Mouse (Mus musculus): ENCODE measurements around the gene Heg1. TPM values are rescaled to one million over a fixed set of nuclear protein-coding genes. Genes with fewer than 3 reads are reported as not detected.
A peak's percentile ranks its signal among the peaks of the same experiment; 100 is the strongest.

Gene Heg1
- polyA plus RNA-seq, 1 experiment from 2014 or later = 21.3 TPM

GRCm38 (mm10) chr16:33668448-33668847, 15.7 kb upstream of the Heg1 start:
- H3K4me2 ChIP-seq = no peak overlapping the region
- H3K9me3 ChIP-seq (replicated peaks) = no peaks in the 10 kb centered on the region
- 88% methylated on average over 2 of the region's 2 CpGs for WGBS
- no peaks in the 10 kb centered on the region for H3K36me3 ChIP-seq (ENCODE audit: poor library complexity, severe bottlenecking)
- no peak overlapping the region for H3K9ac ChIP-seq
- peaks cover 4% of the 10 kb centered on the region for H3K4me1 ChIP-seq
- no peaks in the 10 kb centered on the region for H3K27me3 ChIP-seq
- ATAC-seq = no peak
- no peak overlapping the region for H3K27ac ChIP-seq
- no peak overlapping the region for H3K4me3 ChIP-seq

GRCm38 (mm10) chr16:33669072-33669471, 15.1 kb upstream of the Heg1 start:
- Histone ChIP-seq H3K4me1 (peaks cover 9% of the 10 kb centered on the region), H3K27ac (no peak overlapping the region), H3K27me3 (no peaks in the 10 kb centered on the region), H3K9me3 (replicated peaks) (no peaks in the 10 kb centered on the region), H3K9ac (no peak overlapping the region), H3K36me3 (ENCODE audit: poor library complexity, severe bottlenecking) (no peaks in the 10 kb centered on the region), H3K4me3 (no peak overlapping the region), H3K4me2 (no peak overlapping the region)
- ATAC-seq = no peak
- whole genome bisulfite sequencing = 93% methylated on average over 1 of the region's 1 CpGs

GRCm38 (mm10) chr16:33670340-33670739, 13.8 kb upstream of the Heg1 start:
- no peaks in the 10 kb centered on the region for H3K27me3 ChIP-seq
- H3K36me3 ChIP-seq (ENCODE audit: poor library complexity, severe bottlenecking) = no peaks in the 10 kb centered on the region
- 87% methylated on average over 3 of the region's 3 CpGs for WGBS
- no peak overlapping the region for H3K9ac ChIP-seq
- no peak overlapping the region for H3K27ac ChIP-seq
- H3K4me1 ChIP-seq = peaks cover 9% of the 10 kb centered on the region
- H3K4me2 ChIP-seq = no peak overlapping the region
- no peak for ATAC-seq
- no peaks in the 10 kb centered on the region for H3K9me3 ChIP-seq (replicated peaks)
- no peak overlapping the region for H3K4me3 ChIP-seq

GRCm38 (mm10) chr16:33670933-33671332, 13.2 kb upstream of the Heg1 start:
- Histone ChIP-seq H3K9ac (no peak overlapping the region), H3K4me2 (no peak overlapping the region), H3K4me3 (no peak overlapping the region), H3K36me3 (ENCODE audit: poor library complexity, severe bottlenecking) (no peaks in the 10 kb centered on the region), H3K9me3 (replicated peaks) (no peaks in the 10 kb centered on the region), H3K27ac (no peak overlapping the region), H3K27me3 (no peaks in the 10 kb centered on the region), H3K4me1 (peaks cover 9% of the 10 kb centered on the region)
- WGBS = 84% methylated on average over 2 of the region's 2 CpGs
- ATAC-seq = no peak

GRCm38 (mm10) chr16:33672188-33672587, 12.0 kb upstream of the Heg1 start:
- no peak for ATAC-seq
- Histone ChIP-seq H3K36me3 (ENCODE audit: poor library complexity, severe bottlenecking) (no peaks in the 10 kb centered on the region), H3K4me3 (no peak overlapping the region), H3K27me3 (no peaks in the 10 kb centered on the region), H3K4me2 (no peak overlapping the region), H3K27ac (no peak overlapping the region), H3K9me3 (replicated peaks) (no peaks in the 10 kb centered on the region), H3K9ac (no peak overlapping the region), H3K4me1 (peaks cover 17% of the 10 kb centered on the region)
- 90% methylated on average over 4 of the region's 4 CpGs for WGBS

GRCm38 (mm10) chr16:33672643-33673042, 11.5 kb upstream of the Heg1 start:
- Histone ChIP-seq H3K27ac (no peak overlapping the region), H3K9me3 (replicated peaks) (no peaks in the 10 kb centered on the region), H3K36me3 (ENCODE audit: poor library complexity, severe bottlenecking) (no peaks in the 10 kb centered on the region), H3K27me3 (no peaks in the 10 kb centered on the region), H3K4me1 (peaks cover 17% of the 10 kb centered on the region), H3K9ac (no peak overlapping the region), H3K4me2 (no peak overlapping the region), H3K4me3 (no peak overlapping the region)
- ATAC-seq = no peak
- WGBS = 84% methylated on average over 4 of the region's 4 CpGs

- Histone ChIP-seq H3K4me3 (no peak overlapping the region), H3K27me3 (no peaks in the 10 kb centered on the region), H3K4me2 (no peak overlapping the region), H3K4me1 (peaks cover 17% of the 10 kb centered on the region), H3K9me3 (replicated peaks) (no peaks in the 10 kb centered on the region), H3K36me3 (ENCODE audit: poor library complexity, severe bottlenecking) (no peaks in the 10 kb centered on the region), H3K27ac (peak overlapping the region; percentile 57), H3K9ac (no peak overlapping the region)
- WGBS = 65% methylated on average over 14 of the region's 14 CpGs
- peak; percentile 83 for ATAC-seq
Observed at GRCm38 (mm10) chr16:33673530-33674109, 10.6 kb upstream of the Heg1 start.

- Histone ChIP-seq H3K9ac (no peak overlapping the region), H3K4me1 (peaks cover 17% of the 10 kb centered on the region), H3K27me3 (no peaks in the 10 kb centered on the region), H3K4me2 (no peak overlapping the region), H3K36me3 (ENCODE audit: poor library complexity, severe bottlenecking) (no peaks in the 10 kb centered on the region), H3K4me3 (no peak overlapping the region), H3K9me3 (replicated peaks) (no peaks in the 10 kb centered on the region), H3K27ac (no peak overlapping the region)
- 89% methylated on average over 10 of the region's 10 CpGs for WGBS
- ATAC-seq = no peak
Observed at GRCm38 (mm10) chr16:33675151-33675847, 8.9 kb upstream of the Heg1 start.

GRCm38 (mm10) chr16:33675848-33676184, 8.4 kb upstream of the Heg1 start:
- Histone ChIP-seq H3K9me3 (replicated peaks) (no peaks in the 10 kb centered on the region), H3K27me3 (no peaks in the 10 kb centered on the region), H3K27ac (no peak overlapping the region), H3K9ac (no peak overlapping the region), H3K36me3 (ENCODE audit: poor library complexity, severe bottlenecking) (no peaks in the 10 kb centered on the region), H3K4me3 (no peak overlapping the region), H3K4me1 (peaks cover 19% of the 10 kb centered on the region), H3K4me2 (no peak overlapping the region)
- no peak for ATAC-seq
- WGBS = 77% methylated on average over 3 of the region's 3 CpGs

GRCm38 (mm10) chr16:33676347-33677312, 7.5 kb upstream of the Heg1 start:
- H3K4me2 ChIP-seq = no peak overlapping the region
- WGBS = 72% methylated on average over 7 of the region's 7 CpGs
- H3K27ac ChIP-seq = no peak overlapping the region
- H3K27me3 ChIP-seq = no peaks in the 10 kb centered on the region
- peaks cover 22% of the 10 kb centered on the region for H3K4me1 ChIP-seq
- ATAC-seq = no peak
- H3K36me3 ChIP-seq (ENCODE audit: poor library complexity, severe bottlenecking) = no peaks in the 10 kb centered on the region
- no peak overlapping the region for H3K9ac ChIP-seq
- H3K9me3 ChIP-seq (replicated peaks) = no peaks in the 10 kb centered on the region
- H3K4me3 ChIP-seq = no peak overlapping the region

- Histone ChIP-seq H3K36me3 (ENCODE audit: poor library complexity, severe bottlenecking) (no peaks in the 10 kb centered on the region), H3K4me1 (peaks cover 22% of the 10 kb centered on the region), H3K4me3 (no peak overlapping the region), H3K27me3 (no peaks in the 10 kb centered on the region), H3K9ac (no peak overlapping the region), H3K4me2 (no peak overlapping the region), H3K27ac (no peak overlapping the region), H3K9me3 (replicated peaks) (no peaks in the 10 kb centered on the region)
- ATAC-seq = no peak
- 96% methylated on average over 7 of the region's 7 CpGs for WGBS
Observed at GRCm38 (mm10) chr16:33677313-33677690, 6.9 kb upstream of the Heg1 start.

- Histone ChIP-seq H3K27ac (no peak overlapping the region), H3K27me3 (no peaks in the 10 kb centered on the region), H3K4me3 (no peak overlapping the region), H3K4me1 (peaks cover 22% of the 10 kb centered on the region), H3K36me3 (ENCODE audit: poor library complexity, severe bottlenecking) (no peaks in the 10 kb centered on the region), H3K9ac (no peak overlapping the region), H3K9me3 (replicated peaks) (no peaks in the 10 kb centered on the region), H3K4me2 (no peak overlapping the region)
- whole genome bisulfite sequencing = 90% methylated on average over 5 of the region's 5 CpGs
- no peak for ATAC-seq
Observed at GRCm38 (mm10) chr16:33677901-33678300, 6.3 kb upstream of the Heg1 start.
